Mouse (Mus musculus): Measurements from ENCODE around the gene Pirt.

The Pirt gene

GRCm38 (mm10) chr11:66911811-66912210 lies at the start of gene Pirt:
TSS of gene Pirt (plus strand) at chr11:66911981.
- DNase-seq (ENCODE audit: low spot score) = no peak

- DNase-seq (ENCODE audit: low spot score) = peak; percentile 48
These were observed 40.1 kb upstream of the Pirt start for GRCm38 (mm10) chr11:66871701-66872100.

- DNase-seq (ENCODE audit: low spot score) = no peak
These were observed 38.9 kb upstream of the Pirt start for GRCm38 (mm10) chr11:66872773-66873470.

- no peak for DNase-seq (ENCODE audit: low spot score)
These were observed 30.5 kb upstream of the Pirt start for GRCm38 (mm10) chr11:66881291-66881690.

GRCm38 (mm10) chr11:66882224-66883040 lies 29.3 kb upstream of the Pirt start:
- no peak for DNase-seq (ENCODE audit: low spot score)

- DNase-seq (ENCODE audit: low spot score) = no peak
These were observed 19.2 kb upstream of the Pirt start for GRCm38 (mm10) chr11:66892536-66892935.

- DNase-seq (ENCODE audit: low spot score) = no peak
These were observed 13.0 kb upstream of the Pirt start for GRCm38 (mm10) chr11:66898747-66899146.

GRCm38 (mm10) chr11:66899426-66899825 lies 12.4 kb upstream of the Pirt start:
- peak; percentile 71 for DNase-seq (ENCODE audit: low spot score)

- no peak for DNase-seq (ENCODE audit: low spot score)
These were observed 9.0 kb upstream of the Pirt start for GRCm38 (mm10) chr11:66902801-66903200.

GRCm38 (mm10) chr11:66905617-66906384 lies 6.0 kb upstream of the Pirt start:
- DNase-seq (ENCODE audit: low spot score) = peak; percentile 75

GRCm38 (mm10) chr11:66912531-66913458 lies 1.0 kb downstream of the Pirt start:
- no peak for DNase-seq (ENCODE audit: low spot score)

GRCm38 (mm10) chr11:66914249-66914648 lies 2.5 kb downstream of the Pirt start:
- peak; percentile 56 for DNase-seq (ENCODE audit: low spot score)

- no peak for DNase-seq (ENCODE audit: low spot score)
These were observed 8.2 kb downstream of the Pirt start for GRCm38 (mm10) chr11:66920012-66920411.

- no peak for DNase-seq (ENCODE audit: low spot score)
These were observed 12.5 kb downstream of the Pirt start for GRCm38 (mm10) chr11:66924095-66924823.

GRCm38 (mm10) chr11:66928311-66928710 lies 16.5 kb downstream of the Pirt start:
- no peak for DNase-seq (ENCODE audit: low spot score)

- no peak for DNase-seq (ENCODE audit: low spot score)
These were observed 21.2 kb downstream of the Pirt start for GRCm38 (mm10) chr11:66932827-66933599.

- no peak for DNase-seq (ENCODE audit: low spot score)
These were observed 22.8 kb downstream of the Pirt start for GRCm38 (mm10) chr11:66934428-66935173.

- no peak for DNase-seq (ENCODE audit: low spot score)
These were observed 30.2 kb downstream of the Pirt start for GRCm38 (mm10) chr11:66942011-66942410.

GRCm38 (mm10) chr11:66945224-66945767 lies 33.5 kb downstream of the Pirt start:
- DNase-seq (ENCODE audit: low spot score) = no peak
